Mouse (Mus musculus) C2C12 (cell line): ENCODE data around the gene Fam193b. TPM values are rescaled to one million over a fixed set of nuclear protein-coding genes. Genes with fewer than 3 reads are reported as not detected.

ENCODE experiments used
- H3K27me3 ChIP-seq: one replicate; pipeline ENCODE4 v1.6.1; 2011; ENCODE audit not compliant: control insufficient read depth, insufficient read depth, insufficient read length
- H3K36me3 ChIP-seq: one replicate; pipeline ENCODE4 v1.6.1; 2011; ENCODE audit not compliant: control insufficient read depth, insufficient read depth
- H3K4me3 ChIP-seq: one replicate; pipeline ENCODE4 v1.5.1; 2011; ENCODE audit warnings: mild to moderate bottlenecking, control low read depth; ENCODE audit not compliant: poor library complexity, insufficient read depth, severe bottlenecking
- H3K79me2 ChIP-seq: one replicate; pipeline ENCODE4 v1.6.1; 2011; ENCODE audit not compliant: control insufficient read depth, insufficient read depth
- H3K79me3 ChIP-seq: one replicate; pipeline ENCODE4 v1.6.1; 2011; ENCODE audit warnings: low read depth, control low read depth
- H3ac ChIP-seq: one replicate; pipeline ENCODE3; 2011; ENCODE audit warnings: low read depth; ENCODE audit not compliant: control insufficient read depth, insufficient read length
- CEBPB ChIP-seq: IDR thresholded peaks from one replicate; pipeline ENCODE4 v1.6.1; 2011; ENCODE audit warnings: low read depth, mild to moderate bottlenecking, control low read depth, moderate library complexity
- CTCF ChIP-seq: IDR thresholded peaks from one replicate; pipeline ENCODE4 v1.5.1; 2011; ENCODE audit not compliant: control insufficient read depth, insufficient read depth, insufficient read length
- FOSL1 ChIP-seq: IDR thresholded peaks from one replicate; pipeline ENCODE4 v1.8.0; 2011; ENCODE audit warnings: mild to moderate bottlenecking, low read length; ENCODE audit not compliant: poor library complexity, insufficient read depth, severe bottlenecking
- MAX ChIP-seq: IDR thresholded peaks from one replicate; pipeline ENCODE4 v1.6.1; 2011; ENCODE audit warnings: mild to moderate bottlenecking, control low read depth
- MYOD1 ChIP-seq: IDR thresholded peaks from one replicate; pipeline ENCODE4 v1.6.1; 2011; ENCODE audit warnings: low read depth; ENCODE audit not compliant: control insufficient read depth, insufficient read length
- MYOG ChIP-seq: IDR thresholded peaks from one replicate; pipeline ENCODE4 v1.6.1; 2011; ENCODE audit not compliant: control insufficient read depth, insufficient read length; ENCODE audit errors: extremely low read depth
- USF1 ChIP-seq: IDR thresholded peaks from one replicate; pipeline ENCODE4 v1.6.1; 2011; ENCODE audit warnings: low read depth, mild to moderate bottlenecking, control low read depth, moderate library complexity
- polyA plus RNA-seq: library from polyadenylated mRNA; unstranded; fragments of >200 nt; fragmentation: generic; extraction: Trizol; gene quantifications from one replicate; pipeline ENCODE4 v1.2.1, GENCODE M21; 2012; ENCODE audit warnings: missing spikeins

Fam193b gene
- polyA plus RNA-seq, 1 experiment, result 15.9 TPM

DNA sequence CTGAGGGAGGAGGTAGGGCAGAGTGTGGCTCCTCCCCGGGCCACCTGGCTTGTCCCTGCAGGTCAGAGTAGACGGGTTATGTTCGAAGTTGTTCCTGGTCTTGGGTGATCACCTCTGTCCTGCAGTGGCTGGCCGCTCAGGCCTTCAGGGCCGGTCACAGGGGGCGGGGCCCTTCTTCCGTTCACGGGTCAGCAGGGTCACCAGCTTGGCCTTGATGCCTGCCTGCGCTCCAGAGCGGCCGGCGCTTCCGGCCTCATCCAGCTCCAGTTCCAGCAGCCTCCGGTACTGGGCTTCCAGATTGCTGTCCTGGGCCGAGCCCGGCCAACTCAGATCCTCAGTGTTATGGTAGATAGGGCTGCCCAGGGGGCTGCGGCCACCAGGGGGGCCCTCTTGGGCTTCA lies 47.6 kb downstream of the Fam193b start:
- H3ac ChIP-seq, result no peak overlapping the region
- H3K4me3 ChIP-seq, result no peak overlapping the region
- no peaks in the 10 kb centered on the region for H3K79me2 ChIP-seq
- H3K36me3 ChIP-seq, result no peaks in the 10 kb centered on the region
- no peaks in the 10 kb centered on the region for H3K79me3 ChIP-seq
- no peaks in the 10 kb centered on the region for H3K27me3 ChIP-seq
- no peak for TF ChIP-seq USF1
- TF ChIP-seq MYOD1, result no peak
- TF ChIP-seq CTCF, result no peak
- TF ChIP-seq CEBPB, result no peak
- TF ChIP-seq FOSL1, result no peak
- TF ChIP-seq MAX, result no peak
- TF ChIP-seq MYOG, result no peak

DNA sequence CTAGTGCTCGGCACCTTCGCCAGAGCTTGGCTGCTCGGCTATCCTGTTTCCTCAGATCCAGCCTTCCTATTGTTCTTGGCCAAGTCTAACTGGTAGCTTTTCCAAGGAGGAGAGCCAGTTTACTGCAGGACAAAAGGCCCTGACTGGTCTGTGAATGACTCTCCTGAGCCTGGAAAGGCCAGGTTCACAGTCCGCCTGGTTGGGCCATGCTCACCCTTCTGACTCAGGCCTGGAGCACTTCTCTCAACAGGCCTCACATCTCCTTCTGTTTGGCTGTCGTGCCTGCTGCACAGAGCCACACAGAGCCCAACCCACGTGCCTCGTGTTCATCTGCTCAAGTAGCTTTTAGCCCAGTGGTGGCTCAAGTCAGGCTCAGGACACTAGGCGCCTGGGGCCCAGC lies 48.2 kb downstream of the Fam193b start:
- no peaks in the 10 kb centered on the region for H3K36me3 ChIP-seq
- TF ChIP-seq CEBPB (no peak), MYOG (no peak), MYOD1 (no peak), USF1 (no peak), CTCF (no peak), FOSL1 (no peak), MAX (no peak)
- H3K4me3 ChIP-seq, result no peak overlapping the region
- H3ac ChIP-seq, result no peak overlapping the region
- H3K27me3 ChIP-seq, result no peaks in the 10 kb centered on the region
- no peaks in the 10 kb centered on the region for H3K79me3 ChIP-seq
- H3K79me2 ChIP-seq, result no peaks in the 10 kb centered on the region

DNA sequence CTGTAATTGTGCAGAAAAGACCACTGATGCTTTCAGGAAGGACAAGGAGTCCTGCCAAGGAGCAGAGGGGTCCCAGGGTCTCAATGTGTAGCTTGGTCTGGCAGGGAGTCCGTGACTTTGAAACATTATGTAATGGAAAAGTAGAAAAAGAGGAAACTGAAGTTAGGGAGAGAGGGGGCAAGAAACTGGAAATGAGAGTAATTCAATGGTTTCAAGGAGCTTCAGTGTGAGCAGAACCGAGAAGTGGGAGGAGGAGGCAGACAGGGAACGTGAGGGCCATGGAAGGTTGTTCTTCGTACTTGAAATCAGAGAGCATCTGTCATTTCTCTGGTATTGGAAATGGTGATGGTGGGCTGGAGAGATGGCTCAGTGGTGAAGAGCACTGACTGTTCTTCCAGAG lies 51.3 kb downstream of the Fam193b start:
- Histone ChIP-seq H3K27me3 (no peaks in the 10 kb centered on the region), H3K79me2 (no peaks in the 10 kb centered on the region), H3K4me3 (no peak overlapping the region), H3K36me3 (no peaks in the 10 kb centered on the region), H3K79me3 (no peaks in the 10 kb centered on the region), H3ac (no peak overlapping the region)
- TF ChIP-seq CTCF, result no peak
- no peak for TF ChIP-seq USF1
- no peak for TF ChIP-seq MYOD1
- TF ChIP-seq FOSL1, result no peak
- no peak for TF ChIP-seq CEBPB
- no peak for TF ChIP-seq MYOG
- no peak for TF ChIP-seq MAX

DNA sequence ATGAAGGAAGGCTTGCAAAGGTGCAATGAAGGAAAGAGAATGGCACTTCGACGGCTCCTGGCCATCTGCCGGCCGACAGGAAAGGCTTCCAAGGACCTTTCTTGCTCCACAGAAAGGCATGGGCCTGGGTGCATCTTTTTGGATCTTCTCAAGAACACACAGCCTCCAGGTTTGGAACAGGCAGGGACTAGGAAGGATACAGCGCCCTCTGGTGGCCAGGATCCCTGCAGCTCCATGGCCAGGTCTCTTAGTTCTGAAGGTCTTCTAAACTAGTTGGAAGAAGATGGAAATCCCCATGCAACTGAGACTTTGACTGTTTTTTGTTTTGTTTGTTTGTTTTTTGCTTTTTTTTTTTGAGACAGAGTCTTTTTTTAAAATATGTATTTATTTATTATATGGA lies 54.0 kb downstream of the Fam193b start:
- H3K36me3 ChIP-seq, result peaks cover 3% of the 10 kb centered on the region
- H3K79me2 ChIP-seq, result peaks cover 14% of the 10 kb centered on the region
- no peaks in the 10 kb centered on the region for H3K27me3 ChIP-seq
- H3ac ChIP-seq, result no peak overlapping the region
- peaks cover 11% of the 10 kb centered on the region for H3K79me3 ChIP-seq
- no peak for TF ChIP-seq MYOG
- no peak for TF ChIP-seq MYOD1
- no peak for TF ChIP-seq USF1
- TF ChIP-seq CTCF, result peak; percentile 76
- TF ChIP-seq MAX, result no peak
- TF ChIP-seq CEBPB, result no peak
- no peak overlapping the region for H3K4me3 ChIP-seq

DNA sequence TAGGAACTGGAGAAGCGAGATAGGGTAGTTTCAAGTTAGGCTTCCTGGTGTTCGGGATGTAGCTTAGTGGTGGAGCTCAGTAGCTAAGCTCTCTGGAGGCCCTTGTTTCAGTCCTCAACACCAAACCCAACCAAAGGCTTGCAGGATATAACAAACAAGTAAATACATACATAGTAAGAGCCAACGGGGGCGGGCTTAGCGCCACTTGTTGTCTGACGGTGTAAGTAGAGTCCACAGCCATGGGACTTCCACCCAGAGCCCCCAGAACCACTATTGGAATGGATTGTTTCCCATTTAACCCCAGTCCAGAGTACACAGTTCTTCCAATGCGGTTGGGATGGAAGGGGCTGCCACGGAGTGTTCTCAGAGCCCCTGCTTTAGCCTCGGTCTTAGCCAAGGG lies 57.1 kb downstream of the Fam193b start:
- Histone ChIP-seq H3ac (no peak overlapping the region), H3K79me3 (peaks cover 30% of the 10 kb centered on the region), H3K4me3 (no peak overlapping the region), H3K79me2 (peaks cover 42% of the 10 kb centered on the region), H3K36me3 (peaks cover 23% of the 10 kb centered on the region), H3K27me3 (no peaks in the 10 kb centered on the region)
- no peak for TF ChIP-seq FOSL1
- no peak for TF ChIP-seq MAX
- no peak for TF ChIP-seq MYOD1
- TF ChIP-seq CTCF, result no peak
- no peak for TF ChIP-seq MYOG

DNA sequence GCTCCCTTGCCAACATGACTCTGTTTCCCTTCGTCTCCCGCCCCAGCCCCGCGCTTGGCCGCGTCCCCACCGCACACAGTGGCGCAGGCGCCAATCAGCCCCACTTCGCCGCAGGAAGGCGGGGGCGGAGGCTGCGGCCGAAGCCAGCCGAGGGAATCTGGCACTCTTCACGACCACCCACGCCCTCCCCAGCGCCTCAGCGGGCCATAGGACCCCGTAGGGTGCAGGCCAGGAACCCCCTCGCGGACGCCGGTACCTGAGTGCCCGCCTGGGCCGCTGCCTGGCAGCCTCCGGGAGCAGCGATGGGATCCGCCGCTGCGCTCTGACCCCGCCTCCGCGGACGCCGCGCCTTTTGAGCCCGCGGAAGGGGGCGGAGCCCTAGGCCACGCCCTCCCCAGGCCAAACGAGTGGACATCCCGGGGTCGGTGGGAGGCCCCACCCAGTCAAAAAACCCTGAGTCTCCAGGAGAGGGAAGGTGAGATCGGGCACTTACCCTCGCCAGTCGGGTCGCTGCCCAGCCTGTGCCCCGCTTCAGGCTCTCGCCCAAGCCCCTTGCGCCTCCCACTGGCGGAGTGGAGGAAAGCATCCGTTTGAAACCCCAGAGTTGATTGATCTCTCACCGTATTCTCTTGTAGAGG lies 57.7 kb downstream of the Fam193b start, which contains the start of gene Pdlim7:
Gene Pdlim7, minus strand, starts transcription at position 566 of the 638 bp plus-strand sequence.
- Histone ChIP-seq H3K79me2 (peaks cover 48% of the 10 kb centered on the region), H3K4me3 (peak within 1 kb of the TSS; percentile 91), H3ac (peak within 1 kb of the TSS; percentile 95), H3K79me3 (peaks cover 35% of the 10 kb centered on the region), H3K27me3 (no peaks in the 10 kb centered on the region), H3K36me3 (peaks cover 29% of the 10 kb centered on the region)
- TF ChIP-seq FOSL1 (no peak), USF1 (no peak), CEBPB (no peak), MAX (peak; percentile 21), MYOG (no peak), CTCF (peak; percentile 62), MYOD1 (no peak)
